9 mouse cellular contexts compared by ENCODE assay signal in the genomic region with DNA sequence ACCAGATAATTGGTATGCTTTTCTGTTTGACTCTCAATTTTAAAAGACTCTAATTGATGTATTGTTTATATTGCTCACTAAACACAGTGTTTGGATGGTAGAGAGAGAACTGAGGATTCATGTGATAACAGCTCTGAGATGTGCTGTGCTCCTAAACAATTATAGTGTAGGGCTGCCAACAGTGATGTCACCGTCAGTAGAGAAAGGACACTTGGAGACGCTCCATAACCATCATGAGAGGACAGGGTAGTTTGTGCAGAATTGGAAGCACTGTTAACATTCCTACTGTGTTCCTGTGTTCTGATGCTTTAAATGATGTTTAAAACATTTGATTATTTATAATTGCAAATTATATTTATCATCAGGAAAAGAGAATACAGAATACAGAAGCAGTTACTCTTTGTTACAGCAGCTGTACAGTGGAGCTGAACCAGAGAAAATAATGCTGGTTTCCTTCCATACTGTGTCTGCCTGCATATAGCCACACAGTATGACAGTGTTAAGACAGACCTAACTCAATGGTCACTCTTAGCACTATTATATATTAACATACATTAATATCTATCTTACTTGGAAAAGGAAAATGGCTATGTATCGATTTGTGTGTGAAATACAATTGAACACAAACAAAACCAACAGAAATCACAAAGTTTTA.
DNase-seq lines count a peak whose midpoint lies in the region; ATAC-seq and TF ChIP-seq lines count a peak whose summit lies in the region.
"Had no signal": no experiment of that assay in that cellular context is flagged by ENCODE, and none has a peak within 500 bp of the region (broad histone marks: within the 10 kb centered on the region; RNA-seq: fewer than 3 reads in every experiment).

No protein-coding gene starts in this region.

- no peak for TF ChIP-seq POLR2A in liver, adult 2 months (IDR thresholded peaks at IDR 0.05; ENCODE audit: extremely low read depth, insufficient read depth, low read length)

- no peak overlapping the region for H3K4me3 ChIP-seq in liver, adult 2 months (ENCODE audit: insufficient read depth, low read depth, low read length)
- H3K4me3 ChIP-seq in liver, embryonic 11.5 days (ENCODE audit: low read depth, low read length) = no peak overlapping the region
- H3K4me3 ChIP-seq in heart, embryonic 12.5 days = no peak overlapping the region
- no peak overlapping the region for H3K4me3 ChIP-seq in midbrain, embryonic 15.5 days
- H3K4me3 ChIP-seq: liver, embryonic 15.5 days had no signal

- DNase-seq in gastrocnemius, adult 18-20 months (ENCODE audit: low spot score) = peak; percentile 61
- DNase-seq in gastrocnemius, postnatal 25 days = no peak
- peak; percentile 83 for DNase-seq in liver, adult 2 months (ENCODE audit: extremely low read depth, low read depth, low spot score)
- no peak for DNase-seq in liver, embryonic 11.5 days (ENCODE audit: low spot score)
- DNase-seq in B cell, adult 2 months = no peak
- DNase-seq in embryo, embryonic 10 days (ENCODE audit: low spot score) = no peak

- no peak for ATAC-seq in liver, embryonic 11.5 days (replicated peaks; ENCODE audit: low FRiP score)
- peak; percentile 29; the same call in 1 of the 2 replicates for ATAC-seq in heart, embryonic 12.5 days (ENCODE audit: insufficient number of reproducible peaks, low FRiP score)
- peak; percentile 48; the same call in 1 of the 2 replicates for ATAC-seq in midbrain, embryonic 15.5 days (replicated peaks)

- H3K27me3 ChIP-seq in liver, adult 2 months (ENCODE audit: control insufficient read depth, insufficient read depth, low read length) = no peaks in the 10 kb centered on the region
- no peaks in the 10 kb centered on the region for H3K27me3 ChIP-seq in liver, embryonic 11.5 days (replicated peaks; ENCODE audit: control insufficient read depth, insufficient read depth, low read length)
- no peaks in the 10 kb centered on the region for H3K27me3 ChIP-seq in heart, embryonic 12.5 days (replicated peaks)
- H3K27me3 ChIP-seq in midbrain, embryonic 15.5 days (replicated peaks) = no peaks in the 10 kb centered on the region
- H3K27me3 ChIP-seq: liver, embryonic 15.5 days had no signal

- H3K27ac ChIP-seq in liver, adult 2 months (replicated peaks; ENCODE audit: insufficient read depth, low read depth, low read length) = 0 out of 2 replicates have a peak overlapping the region, but pooled peaks have one; percentile 8
- no peak overlapping the region for H3K27ac ChIP-seq in liver, embryonic 11.5 days (ENCODE audit: low read depth, low read length)
- H3K27ac ChIP-seq in heart, embryonic 12.5 days (ENCODE audit: poor library complexity, severe bottlenecking) = no peak overlapping the region
- no peak overlapping the region for H3K27ac ChIP-seq in midbrain, embryonic 15.5 days
- H3K27ac ChIP-seq: liver, embryonic 15.5 days had no signal

- H3K9ac ChIP-seq in liver, adult 2 months (ENCODE audit: low read depth, low read length) = no peak overlapping the region
- no peak overlapping the region for H3K9ac ChIP-seq in liver, embryonic 11.5 days (ENCODE audit: low read depth, low read length)
- H3K9ac ChIP-seq in heart, embryonic 12.5 days = no peak overlapping the region
- H3K9ac ChIP-seq in midbrain, embryonic 15.5 days = no peak overlapping the region
- H3K9ac ChIP-seq: liver, embryonic 15.5 days had no signal

- no peak for TF ChIP-seq CTCF in liver, adult 2 months (IDR thresholded peaks at IDR 0.05; ENCODE audit: low read depth, low read length)

- peaks cover 30% of the 10 kb centered on the region for H3K79me2 ChIP-seq in liver, adult 2 months (ENCODE audit: control insufficient read depth, insufficient read depth, low read length)

- 23% methylated on average over 3 of the region's 3 CpGs for WGBS in liver, adult 2 months
- 86% methylated on average over 3 of the region's 3 CpGs for WGBS in liver, embryonic 11.5 days
- WGBS in heart, embryonic 12.5 days = 57% methylated on average over 3 of the region's 3 CpGs
- WGBS in midbrain, embryonic 15.5 days = 78% methylated on average over 3 of the region's 3 CpGs

- H3K36me3 ChIP-seq in liver, adult 2 months (ENCODE audit: control insufficient read depth, insufficient read depth, low read length) = no peaks in the 10 kb centered on the region
- H3K36me3 ChIP-seq in liver, embryonic 11.5 days (ENCODE audit: control insufficient read depth, insufficient read depth, low read length) = no peaks in the 10 kb centered on the region
- H3K36me3 ChIP-seq in heart, embryonic 12.5 days = no peaks in the 10 kb centered on the region
- H3K36me3 ChIP-seq in midbrain, embryonic 15.5 days (replicated peaks) = no peaks in the 10 kb centered on the region
- H3K36me3 ChIP-seq: liver, embryonic 15.5 days had no signal

- H3K4me2 ChIP-seq in liver, embryonic 11.5 days = no peak overlapping the region
- no peak overlapping the region for H3K4me2 ChIP-seq in heart, embryonic 12.5 days
- H3K4me2 ChIP-seq in midbrain, embryonic 15.5 days = no peak overlapping the region
- H3K4me2 ChIP-seq: liver, embryonic 15.5 days had no signal

- peaks cover 11% of the 10 kb centered on the region for H3K4me1 ChIP-seq in liver, adult 2 months (ENCODE audit: control insufficient read depth, insufficient read depth, low read length)
- no peaks in the 10 kb centered on the region for H3K4me1 ChIP-seq in liver, embryonic 11.5 days (replicated peaks; ENCODE audit: control insufficient read depth, insufficient read depth, low read length)
- peaks cover 1% of the 10 kb centered on the region; the same call in 1 of the 2 replicates for H3K4me1 ChIP-seq in heart, embryonic 12.5 days (replicated peaks)
- H3K4me1 ChIP-seq in midbrain, embryonic 15.5 days = no peaks in the 10 kb centered on the region
- H3K4me1 ChIP-seq: liver, embryonic 15.5 days had no signal

- H3K9me3 ChIP-seq in liver, embryonic 11.5 days (ENCODE audit: control insufficient read depth, low read length) = no peaks in the 10 kb centered on the region
- no peaks in the 10 kb centered on the region for H3K9me3 ChIP-seq in heart, embryonic 12.5 days (replicated peaks)
- H3K9me3 ChIP-seq in midbrain, embryonic 15.5 days = no peaks in the 10 kb centered on the region
- H3K9me3 ChIP-seq: liver, embryonic 15.5 days had no signal

Comparison
In these comparisons a context has a peak if more than half of its experiments do, and no peak if none do; other contexts are left out.
1. DNase-seq: peak in gastrocnemius, adult 18-20 months (single experiment) and liver, adult 2 months (single experiment); none in gastrocnemius, postnatal 25 days (single experiment), liver, embryonic 11.5 days (single experiment), B cell, adult 2 months (0 of 2) and embryo, embryonic 10 days (single experiment).